Mouse (Mus musculus): Measurements from ENCODE around the gene Zfp975.
A peak's percentile ranks its signal among the peaks of the same experiment; 100 is the strongest.
"Not testable (repeated sequence)": the region's sequence is repeated elsewhere in the genome, so short reads cannot be mapped to it uniquely, and the experiment has no call there.

Gene Zfp975

DNA sequence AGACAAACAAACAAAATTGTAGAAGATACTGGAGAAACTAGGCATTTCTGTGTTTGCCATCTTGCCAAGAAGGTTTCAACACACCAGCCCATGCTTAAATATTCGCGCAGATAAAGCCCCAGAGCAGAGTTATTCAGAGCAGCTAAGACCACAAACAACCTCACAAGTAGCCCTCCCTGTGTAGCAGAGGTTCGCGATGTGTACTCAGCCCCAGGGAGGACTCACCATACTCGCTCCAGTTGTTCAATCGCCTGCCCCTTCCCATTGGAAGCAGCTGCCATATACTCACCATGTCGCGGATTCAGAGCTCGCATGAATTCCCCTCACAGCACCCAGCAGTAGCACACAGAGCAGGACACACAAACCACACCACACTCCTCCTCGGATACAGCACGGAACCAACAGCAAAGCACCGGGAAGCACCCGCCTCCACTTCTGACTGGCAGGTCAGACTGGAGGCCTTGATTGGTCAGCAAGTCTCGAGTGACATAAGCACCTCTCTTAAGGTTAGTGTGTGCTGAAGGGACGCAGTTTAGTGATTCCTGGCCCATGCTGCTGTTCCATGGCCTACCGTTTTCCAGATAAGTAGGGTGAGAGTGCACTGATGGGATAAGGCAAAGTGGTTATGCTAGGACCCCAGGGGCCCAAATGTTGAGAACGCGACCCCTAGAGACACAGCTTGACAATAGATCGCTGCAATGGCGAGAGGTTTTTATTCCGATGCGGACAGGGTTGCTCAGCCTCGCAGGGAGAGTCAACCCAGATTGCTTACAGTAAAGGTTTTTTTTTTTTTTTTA lies at the start of gene Zfp975:
TSS of gene Zfp975 (minus strand) at position 381 of the 797 bp plus-strand sequence.
- DNase-seq (ENCODE audit: low read depth), result peak; percentile 84

DNA sequence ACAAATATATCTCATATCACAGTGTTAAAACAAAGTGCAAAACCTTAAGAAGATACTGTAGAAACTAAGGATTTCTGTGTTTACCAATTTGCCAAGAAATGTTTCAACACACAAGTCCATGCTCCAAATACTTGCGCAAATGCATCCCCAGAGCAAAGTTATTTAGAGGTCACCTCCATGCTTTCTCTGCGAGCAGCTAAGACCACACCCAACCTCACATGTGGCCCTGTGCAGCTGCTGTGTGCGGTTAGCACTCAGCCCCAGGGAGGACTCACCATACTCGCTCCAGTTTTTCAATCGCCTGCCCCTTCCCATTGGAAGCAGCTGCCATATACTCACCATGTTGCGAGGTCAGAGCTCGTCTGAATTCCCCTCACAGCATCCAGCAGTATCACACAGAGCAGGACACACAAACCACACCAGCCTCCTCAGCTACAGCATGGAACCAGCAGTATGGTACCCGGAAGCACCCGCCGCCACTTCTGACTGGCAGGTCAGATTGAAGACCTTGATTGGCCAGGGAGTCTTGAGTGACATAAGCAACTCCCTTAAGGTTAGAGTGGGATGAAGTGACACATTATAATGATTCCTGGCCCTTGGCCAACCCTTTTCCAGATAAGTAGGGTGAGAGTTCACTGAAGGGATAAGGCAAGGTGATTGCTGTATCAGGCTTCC lies 46.1 kb upstream of the Zfp975 start:
- no peak for DNase-seq (ENCODE audit: low read depth)

DNA sequence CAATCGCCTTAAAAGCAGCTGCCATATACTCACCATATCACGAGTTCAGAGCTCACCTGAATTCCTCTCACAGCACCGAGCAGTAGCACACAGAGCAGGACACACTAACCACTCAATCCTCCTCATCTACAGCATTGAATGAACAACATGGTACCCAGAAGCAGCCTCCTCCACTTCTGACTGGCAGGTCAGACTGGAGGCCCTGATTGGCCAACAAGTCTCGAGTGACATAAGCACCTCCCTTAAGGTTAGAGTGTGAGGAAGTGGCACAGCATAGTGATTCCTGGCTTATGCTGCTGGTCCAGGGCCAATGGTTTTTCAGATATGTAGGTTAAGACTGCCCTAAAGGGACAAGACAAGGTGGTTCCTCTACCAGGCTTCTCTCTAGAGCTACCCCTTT lies 34.4 kb upstream of the Zfp975 start, which contains the start of gene Gm17067:
TSS of gene Gm17067 (minus strand) at position 101 of the 400 bp plus-strand sequence.
- DNase-seq (ENCODE audit: low read depth), result not testable (repeated sequence)

DNA sequence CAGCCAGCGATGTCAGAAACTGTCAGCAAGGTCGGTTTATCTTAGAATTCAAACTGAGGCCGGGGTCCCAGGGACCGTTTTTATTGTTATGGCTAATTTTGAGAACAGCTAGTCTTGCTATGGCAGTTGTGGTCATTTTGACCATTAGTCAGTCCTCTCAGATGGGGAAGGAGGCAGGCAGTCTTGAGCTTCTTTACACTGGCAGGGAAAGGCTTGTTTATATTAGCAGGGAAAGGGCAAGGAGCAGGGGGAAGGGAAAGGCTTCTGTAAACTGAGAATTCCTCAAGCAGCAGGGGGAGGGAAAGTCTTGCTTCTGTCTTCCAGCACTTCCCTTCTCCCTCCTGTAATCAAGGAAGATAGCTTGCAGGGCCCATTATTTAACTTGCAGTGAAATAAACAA lies 709 bp upstream of the Zfp975 start:
- DNase-seq (ENCODE audit: low read depth), result peak; percentile 13

DNA sequence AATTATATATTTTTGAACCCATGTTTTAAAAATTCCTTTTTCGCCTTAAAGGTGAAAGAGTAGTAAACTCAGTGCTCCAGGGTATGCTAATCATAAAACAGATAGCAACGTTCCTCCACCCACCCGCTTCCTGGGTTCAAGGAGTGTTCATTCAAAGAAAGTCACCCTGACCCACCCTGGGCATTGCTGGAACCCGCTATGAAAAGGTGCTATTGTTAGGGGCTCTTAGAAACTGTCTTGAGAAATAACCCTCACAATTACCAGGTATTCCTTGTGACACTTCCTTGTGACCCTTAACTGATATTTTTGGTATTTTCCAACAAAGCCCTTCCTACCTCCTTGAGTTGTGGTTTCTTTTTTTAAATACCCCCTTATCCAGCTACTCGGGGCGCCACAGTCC lies 12.5 kb downstream of the Zfp975 start:
- DNase-seq (ENCODE audit: low read depth), result not testable (repeated sequence)

DNA sequence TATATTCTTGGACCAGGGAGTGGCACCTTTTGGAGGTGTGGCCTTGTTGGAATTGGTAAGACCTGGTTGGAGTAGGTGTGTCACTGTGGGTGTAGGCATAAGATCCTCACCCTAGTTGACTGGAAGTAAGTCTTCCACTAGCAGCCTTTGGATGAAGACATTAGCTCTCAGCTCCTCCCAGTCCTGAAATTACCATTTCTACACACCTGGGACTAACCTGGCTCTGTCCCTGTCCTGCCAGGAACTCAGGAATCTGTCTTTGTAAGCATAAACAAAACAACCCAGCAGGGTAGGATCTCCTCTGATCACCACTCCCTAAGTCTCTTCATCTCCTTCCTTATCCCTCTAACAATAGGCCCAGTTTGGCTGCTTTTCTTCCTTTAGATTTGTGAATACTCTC lies 12.9 kb downstream of the Zfp975 start:
- DNase-seq (ENCODE audit: low read depth), result not testable (repeated sequence)

DNA sequence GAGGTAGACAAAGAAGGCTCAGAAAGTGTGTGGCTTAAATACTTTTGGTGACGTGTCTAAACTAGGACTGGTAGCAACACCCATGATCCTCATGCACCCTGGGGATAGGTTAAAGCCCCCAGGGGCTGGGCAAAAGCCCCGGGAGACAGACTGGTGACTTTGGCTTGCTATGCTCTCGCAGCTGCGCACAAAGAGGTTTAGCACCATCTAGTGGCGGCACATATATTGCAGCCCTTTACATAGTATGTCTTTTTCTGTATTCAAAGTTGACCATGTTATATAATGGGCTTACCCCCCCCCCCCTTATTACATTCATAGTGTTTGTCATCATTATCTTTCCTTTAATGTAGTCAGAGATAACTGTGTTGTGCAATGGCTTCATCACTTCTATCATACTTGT lies 32.4 kb downstream of the Zfp975 start:
- not testable (repeated sequence) for DNase-seq (ENCODE audit: low read depth)

DNA sequence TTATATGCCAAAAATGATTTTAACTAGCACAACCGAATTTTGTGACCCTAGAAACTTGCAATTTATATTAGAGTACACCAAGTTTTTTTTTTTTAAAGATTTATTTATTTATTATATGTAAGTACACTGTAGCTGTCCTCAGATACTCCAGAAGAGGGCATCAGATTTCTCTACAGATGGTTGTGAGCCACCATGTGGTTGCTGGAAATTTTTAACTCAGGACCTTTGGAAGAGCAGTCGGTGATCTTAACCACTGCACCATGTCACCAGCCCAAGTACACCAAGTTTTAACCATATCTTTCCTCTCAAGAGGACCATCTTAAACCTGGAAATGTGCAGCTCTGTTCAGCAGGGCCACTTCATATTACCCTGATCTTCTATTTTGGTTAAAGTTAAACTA lies 37.3 kb downstream of the Zfp975 start:
- DNase-seq (ENCODE audit: low read depth), result not testable (repeated sequence)

DNA sequence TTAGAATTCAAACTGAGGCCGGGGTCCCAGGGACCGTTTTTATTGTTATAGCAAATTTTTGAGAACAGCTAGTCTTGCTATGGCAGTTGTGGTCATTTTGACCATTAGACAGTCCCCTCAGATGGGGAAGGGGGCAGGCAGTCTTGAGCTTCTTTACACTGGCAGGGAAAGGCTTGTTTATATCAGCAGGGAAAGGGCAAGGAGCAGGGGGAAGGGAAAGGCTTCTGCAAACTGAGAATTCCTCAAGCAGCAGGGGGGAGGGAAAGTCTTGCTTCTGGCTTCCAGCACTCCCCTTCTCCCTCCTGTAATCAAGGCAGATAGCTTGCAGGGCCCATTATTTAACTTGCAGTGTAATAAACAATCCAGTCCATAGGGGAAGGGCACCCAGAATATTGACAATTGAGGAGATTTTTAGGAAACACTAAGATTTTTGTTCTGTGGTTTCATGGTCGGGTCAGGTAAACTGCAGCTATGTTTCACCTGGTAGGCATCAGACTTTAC lies 49.4 kb downstream of the Zfp975 start:
- not testable (repeated sequence) for DNase-seq (ENCODE audit: low read depth)

DNA sequence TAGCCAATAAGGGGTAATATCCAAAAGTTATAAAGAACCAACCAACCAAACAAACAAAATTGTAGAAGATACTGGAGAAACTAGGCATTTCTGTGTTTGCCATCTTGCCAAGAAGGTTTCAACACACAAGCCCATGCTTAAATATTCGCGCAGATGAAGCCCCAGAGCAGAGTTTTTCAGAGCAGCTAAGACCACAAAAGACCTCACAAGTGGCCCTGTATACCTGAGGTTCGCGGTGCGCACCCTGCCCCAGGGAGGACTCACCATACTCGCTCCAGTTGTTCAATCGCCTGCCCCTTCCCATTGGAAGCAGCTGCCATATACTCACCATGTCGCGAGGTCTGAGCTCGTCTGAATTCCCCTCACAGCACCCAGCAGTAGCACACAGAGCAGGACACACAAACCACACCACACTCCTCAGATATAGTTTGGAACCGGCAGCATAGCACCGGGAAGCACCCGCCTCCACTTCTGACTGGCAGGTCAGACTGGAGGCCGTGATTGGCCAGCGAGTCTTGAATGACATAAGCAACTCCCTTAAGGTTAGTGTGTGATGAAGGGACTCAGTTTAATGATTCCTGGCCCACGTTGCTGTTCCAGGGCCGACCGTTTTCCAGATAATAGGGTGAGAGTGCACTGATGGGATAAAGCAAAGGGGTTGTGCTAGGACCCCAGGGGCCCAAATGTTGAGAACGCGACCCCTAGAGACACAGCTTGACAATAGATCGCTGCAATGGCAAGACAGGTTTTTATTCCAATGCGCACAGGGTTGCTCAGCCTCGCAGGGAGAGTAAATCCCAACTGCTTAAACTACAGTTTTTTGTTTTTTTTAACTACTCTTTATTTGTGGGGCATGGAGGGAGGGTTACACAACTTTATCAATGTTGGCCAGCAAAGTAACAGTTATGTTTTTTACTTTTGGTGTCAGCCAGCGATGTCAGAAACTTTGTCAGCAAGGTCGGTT lies 50.1 kb downstream of the Zfp975 start, which contains the start of gene Zfp976:
TSS of gene Zfp976 (minus strand) at position 437 of the 964 bp plus-strand sequence.
- peak; percentile 54 for DNase-seq (ENCODE audit: low read depth)

DNA sequence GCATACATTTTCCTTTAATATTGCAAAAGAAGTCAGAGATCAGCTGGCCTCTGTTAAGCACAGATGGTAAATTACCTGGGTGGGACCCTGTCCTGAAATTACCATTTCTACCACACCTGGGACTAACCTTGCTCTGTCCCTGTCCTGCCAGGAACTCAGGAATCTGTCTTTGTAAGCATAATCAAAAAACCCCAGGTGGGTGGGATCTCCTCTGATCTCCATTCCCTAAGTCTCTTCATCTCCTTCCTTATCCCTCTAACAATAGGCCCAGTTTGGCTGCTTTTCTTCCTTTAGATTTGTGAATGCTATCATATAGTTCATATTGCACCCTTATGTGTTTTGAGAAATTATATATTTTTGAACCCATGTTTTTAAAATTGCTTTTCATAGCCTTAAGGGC lies 61.5 kb downstream of the Zfp975 start:
- DNase-seq (ENCODE audit: low read depth), result not testable (repeated sequence)

All from fibroblast of lung, adult 2 months (primary cell).